Mouse (Mus musculus) heart, postnatal 0 days (tissue): Measurements from ENCODE around the gene 2310039H08Rik. TPM values are rescaled to one million over a fixed set of nuclear protein-coding genes. Genes with fewer than 3 reads are reported as not detected.

ENCODE experiments used
- ATAC-seq: fragments of 200-750 bp; cut with Nextera tagmentation; 2 replicates; pipeline ENCODE4 v1.8.0; 2017; ENCODE audit warnings: low read depth, moderate number of reproducible peaks, moderate library complexity; ENCODE audit not compliant: insufficient read depth
- DNase-seq: peaks from one replicate; pipeline ENCODE4 v3.0.0-alpha.2; 2016; ENCODE audit warnings: low spot score
- H3K27ac ChIP-seq: fragments of 300-500 bp; sonication (generic); 2 replicates; pipeline ENCODE4 v1.5.1; 2014; ENCODE audit warnings: low read depth, mild to moderate bottlenecking
- H3K27me3 ChIP-seq: fragments of 300-500 bp; sonication (generic); 2 replicates; pipeline ENCODE4 v1.6.1; 2014; ENCODE audit warnings: low read length, mixed read lengths; ENCODE audit not compliant: control insufficient read depth, insufficient read depth
- H3K36me3 ChIP-seq: fragments of 300-500 bp; sonication (generic); replicated peaks from 2 replicates; pipeline ENCODE4 v1.6.1; 2014; ENCODE audit warnings: low read length, mixed read lengths; ENCODE audit not compliant: control insufficient read depth, insufficient read depth
- H3K4me1 ChIP-seq: fragments of 300-500 bp; sonication (generic); 2 replicates; pipeline ENCODE4 v1.6.1; 2014; ENCODE audit warnings: antibody characterized with exemption; ENCODE audit not compliant: control insufficient read depth, insufficient read depth
- H3K4me2 ChIP-seq: fragments of 300-500 bp; sonication (generic); 2 replicates; pipeline ENCODE4 v1.6.1; 2014; ENCODE audit warnings: low read depth, mild to moderate bottlenecking, low read length, moderate library complexity
- H3K4me3 ChIP-seq: fragments of 300-500 bp; sonication (generic); 2 replicates; pipeline ENCODE4 v1.5.1; 2014; ENCODE audit warnings: low read depth, low read length
- H3K9ac ChIP-seq: fragments of 300-500 bp; sonication (generic); replicated peaks from 2 replicates; pipeline ENCODE4 v1.6.1; 2014; ENCODE audit warnings: low read depth, low read length, mixed read lengths
- H3K9me3 ChIP-seq: fragments of 300-500 bp; sonication (generic); replicated peaks from 2 replicates; pipeline ENCODE4 v1.6.1; 2016; ENCODE audit warnings: low read length; ENCODE audit not compliant: control insufficient read depth
- CTCF ChIP-seq: IDR thresholded peaks from 2 replicates; pipeline ENCODE4 v1.5.1; 2016; ENCODE audit warnings: antibody characterized with exemption, control low read depth, low read depth
- EP300 ChIP-seq: IDR thresholded peaks from 2 replicates; pipeline ENCODE4 v1.6.1; 2016; ENCODE audit warnings: antibody characterized with exemption, low read depth
- WGBS: fragments of 180-500 bp; shearing (Covaris S2); extraction: QIAGEN DNeasy Blood & Tissue Kit; methylation state at CpG from one replicate; pipeline ENCODE4 v1.1.7; 2014; 5-methylcytosine and 5-hydroxymethylcytosine counted together
- polyA plus RNA-seq: library from polyadenylated mRNA; unstranded; fragments of >200 nt; fragmentation: Nextera tagmentation; extraction: Ambion mirVana; gene quantifications from 2 replicates; pipeline ENCODE4 v1.2.1, GENCODE M21; 2015
- total RNA-seq: library from RNA; depleted of rRNA; stranded (reverse); fragments of >200 nt; gene quantifications from 2 replicates; pipeline ENCODE4 v1.2.3, GENCODE M21; 2014; ENCODE audit warnings: low replicate concordance; rRNA removed

2310039H08Rik gene
- total and polyA plus RNA-seq, 2 experiments from 2014 or later = 74.9 to 75.6 TPM

DNA sequence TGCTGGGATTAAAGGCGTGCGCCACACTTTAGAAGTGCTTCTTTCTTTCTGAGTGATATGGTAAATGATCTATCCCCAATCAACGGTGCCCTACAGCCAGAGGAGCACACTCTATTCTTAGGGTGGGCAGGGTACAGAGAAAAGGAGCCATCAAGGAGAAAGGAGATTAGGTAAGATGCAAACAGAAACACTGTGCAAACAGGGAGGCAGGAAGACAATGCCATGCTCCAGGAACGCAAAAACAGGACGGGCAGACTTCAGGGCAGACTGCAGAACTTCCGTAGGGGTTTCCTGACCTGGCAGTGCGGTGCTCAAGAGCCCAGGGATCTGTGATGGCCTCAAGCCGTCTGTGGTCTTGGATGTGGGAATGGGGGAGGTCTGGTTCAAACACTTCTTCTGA lies 41.2 kb downstream of the 2310039H08Rik start:
- Histone ChIP-seq H3K4me2 (no peak overlapping the region), H3K27ac (no peak overlapping the region), H3K9ac (no peak overlapping the region), H3K4me1 (peaks cover 5% of the 10 kb centered on the region; the same call in 1 of the 2 replicates), H3K4me3 (no peak overlapping the region), H3K36me3 (peaks cover 54% of the 10 kb centered on the region), H3K27me3 (no peaks in the 10 kb centered on the region), H3K9me3 (no peaks in the 10 kb centered on the region)
- no peak for TF ChIP-seq CTCF
- TF ChIP-seq EP300 = no peak
- WGBS = 75% methylated on average over 8 of the region's 8 CpGs
- DNase-seq = no peak
- ATAC-seq = no peak

DNA sequence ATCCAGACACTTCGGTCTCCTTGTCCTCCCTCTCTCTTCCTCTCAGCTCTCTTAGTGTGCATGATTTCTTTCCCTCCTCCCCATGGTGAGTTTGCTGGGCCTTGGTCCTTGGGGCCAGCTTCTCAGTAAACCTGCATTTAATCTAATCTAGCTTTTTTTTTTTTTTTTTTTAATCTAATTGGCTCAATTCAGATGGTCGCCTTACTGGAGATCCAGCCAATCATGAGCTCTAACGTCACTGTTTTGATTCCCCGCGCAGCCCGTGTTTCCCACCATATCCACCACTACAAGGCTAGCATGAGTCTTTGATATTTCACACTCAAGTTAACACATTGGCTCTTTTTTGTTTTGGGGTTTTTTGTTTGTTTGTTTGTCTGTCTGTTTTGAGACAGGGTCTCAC lies 42.1 kb downstream of the 2310039H08Rik start:
- no peak for ATAC-seq
- H3K4me2 ChIP-seq = no peak overlapping the region
- 92% methylated on average over 6 of the region's 6 CpGs for WGBS
- H3K27me3 ChIP-seq = no peaks in the 10 kb centered on the region
- no peak for DNase-seq
- H3K27ac ChIP-seq = no peak overlapping the region
- peaks cover 54% of the 10 kb centered on the region for H3K36me3 ChIP-seq
- H3K4me1 ChIP-seq = peaks cover 4% of the 10 kb centered on the region; the same call in 1 of the 2 replicates
- H3K9ac ChIP-seq = no peak overlapping the region
- no peaks in the 10 kb centered on the region for H3K9me3 ChIP-seq
- no peak overlapping the region for H3K4me3 ChIP-seq
- no peak for TF ChIP-seq CTCF

DNA sequence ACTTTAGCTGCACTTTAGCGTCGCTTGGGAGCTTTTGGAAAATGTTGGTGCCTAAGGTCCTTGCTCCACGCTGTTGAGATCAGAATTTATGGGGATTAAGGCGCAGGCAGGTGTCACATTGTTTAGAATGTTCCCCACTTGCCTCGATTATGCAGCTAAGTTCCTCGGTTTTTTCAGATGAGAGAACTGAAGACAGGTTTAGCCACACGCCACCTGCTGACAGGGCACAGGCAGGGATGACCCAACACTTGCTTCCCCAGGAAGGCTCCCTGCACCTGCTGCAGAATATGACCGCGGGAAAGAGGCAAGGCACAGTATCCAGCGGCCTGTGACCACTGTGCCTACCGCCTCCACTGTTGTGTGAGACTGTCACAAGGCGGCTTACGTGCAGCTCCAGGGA lies 43.9 kb downstream of the 2310039H08Rik start:
- peaks cover 53% of the 10 kb centered on the region for H3K36me3 ChIP-seq
- TF ChIP-seq EP300 (no peak), CTCF (no peak)
- no peaks in the 10 kb centered on the region for H3K27me3 ChIP-seq
- no peak overlapping the region for H3K27ac ChIP-seq
- no peak overlapping the region for H3K9ac ChIP-seq
- H3K4me1 ChIP-seq = no peaks in the 10 kb centered on the region
- H3K4me2 ChIP-seq = no peak overlapping the region
- ATAC-seq (no peak), DNase-seq (no peak)
- 80% methylated on average over 13 of the region's 13 CpGs for WGBS
- H3K4me3 ChIP-seq = no peak overlapping the region
- no peaks in the 10 kb centered on the region for H3K9me3 ChIP-seq

DNA sequence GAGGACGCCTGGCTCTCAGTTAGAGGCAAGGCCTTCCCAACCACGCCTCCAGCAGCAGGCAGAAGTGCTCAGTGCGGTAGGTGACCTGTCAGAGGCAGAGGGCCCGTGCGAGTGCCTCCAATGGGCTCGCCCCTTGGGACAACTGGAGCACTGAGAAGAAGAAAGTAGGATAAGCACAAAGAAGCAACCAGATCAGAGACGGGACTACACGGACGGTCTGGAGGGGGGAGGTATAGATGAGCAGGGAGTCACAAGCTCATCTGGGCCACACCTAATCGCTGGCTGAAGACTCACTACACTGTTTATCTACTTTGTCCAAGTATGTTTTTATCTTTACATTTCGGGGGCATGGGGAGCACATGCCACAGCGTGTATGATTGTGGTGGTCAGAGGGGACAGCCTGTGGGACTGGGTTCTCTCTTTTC lies 45.3 kb downstream of the 2310039H08Rik start:
- Histone ChIP-seq H3K36me3 (peaks cover 49% of the 10 kb centered on the region), H3K9ac (no peak overlapping the region), H3K4me1 (no peaks in the 10 kb centered on the region), H3K9me3 (no peaks in the 10 kb centered on the region), H3K27ac (no peak overlapping the region), H3K27me3 (no peaks in the 10 kb centered on the region), H3K4me2 (no peak overlapping the region), H3K4me3 (no peak overlapping the region)
- no peak for TF ChIP-seq EP300
- no peak for TF ChIP-seq CTCF
- ATAC-seq (no peak), DNase-seq (no peak)
- WGBS = 90% methylated on average over 12 of the region's 12 CpGs

DNA sequence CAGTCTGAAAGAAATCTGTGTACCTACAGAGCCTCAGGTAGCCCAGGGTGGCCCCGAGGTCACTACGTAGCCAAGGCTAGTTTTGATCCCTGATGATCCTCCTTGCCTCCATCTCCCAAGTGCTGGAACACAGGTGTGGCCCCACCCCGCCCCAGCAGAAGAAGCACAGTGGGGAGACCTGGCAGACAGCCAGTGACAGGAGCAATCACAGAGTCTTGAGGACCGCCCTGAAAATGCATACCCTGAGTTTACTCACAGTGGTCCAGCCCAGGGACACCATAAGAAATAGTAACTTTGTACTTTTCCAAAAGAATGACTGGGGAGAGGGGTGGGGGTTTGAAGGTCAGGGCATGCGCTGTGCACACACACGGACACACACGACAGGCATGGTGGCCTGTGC lies 48.2 kb downstream of the 2310039H08Rik start:
- no peak overlapping the region for H3K4me2 ChIP-seq
- H3K9me3 ChIP-seq = no peaks in the 10 kb centered on the region
- no peak overlapping the region for H3K27ac ChIP-seq
- H3K4me3 ChIP-seq = no peak overlapping the region
- H3K36me3 ChIP-seq = peaks cover 61% of the 10 kb centered on the region
- H3K9ac ChIP-seq = no peak overlapping the region
- ATAC-seq = no peak
- H3K27me3 ChIP-seq = no peaks in the 10 kb centered on the region
- TF ChIP-seq EP300 (no peak), CTCF (no peak)
- no peak for DNase-seq
- 90% methylated on average over 7 of the region's 7 CpGs for WGBS
- no peaks in the 10 kb centered on the region for H3K4me1 ChIP-seq

Other genes with a start within 250 kb of the 2310039H08Rik start
- 12.7 and 20.3 TPM in 2 replicates for gene Cul9, start 226.2 kb upstream of the 2310039H08Rik start, total RNA-seq
- 4.9 and 6.1 TPM in 2 replicates for gene Cul9, start 226.2 kb upstream of the 2310039H08Rik start, polyA plus RNA-seq
- gene Srf, start 216.5 kb upstream of the 2310039H08Rik start, total RNA-seq = 192 and 271 TPM in 2 replicates
- gene Srf, start 216.5 kb upstream of the 2310039H08Rik start, polyA plus RNA-seq = 6.4 and 8.8 TPM in 2 replicates
- 57.9 and 70.4 TPM in 2 replicates for gene Ptk7, start 143.1 kb upstream of the 2310039H08Rik start, total RNA-seq
- 16.9 and 17.2 TPM in 2 replicates for gene Ptk7, start 143.1 kb upstream of the 2310039H08Rik start, polyA plus RNA-seq
- 26.2 and 29.0 TPM in 2 replicates for gene Klc4, start 126.6 kb upstream of the 2310039H08Rik start, total RNA-seq
- gene Klc4, start 126.6 kb upstream of the 2310039H08Rik start, polyA plus RNA-seq = 25.1 and 28.8 TPM in 2 replicates
- gene Mrpl2, start 126.4 kb upstream of the 2310039H08Rik start, total RNA-seq = 96.7 and 116 TPM in 2 replicates
- gene Mrpl2, start 126.4 kb upstream of the 2310039H08Rik start, polyA plus RNA-seq = 152 and 158 TPM in 2 replicates
- 92.7 and 95.5 TPM in 2 replicates for gene Cul7, start 122.3 kb upstream of the 2310039H08Rik start, total RNA-seq
- 18.6 and 20.6 TPM in 2 replicates for gene Cul7, start 122.3 kb upstream of the 2310039H08Rik start, polyA plus RNA-seq
- 15.5 and 18.8 TPM in 2 replicates for gene Rrp36, start 98.3 kb upstream of the 2310039H08Rik start, total RNA-seq
- 26.6 and 29.7 TPM in 2 replicates for gene Rrp36, start 98.3 kb upstream of the 2310039H08Rik start, polyA plus RNA-seq
- gene Mea1, start 93.8 kb upstream of the 2310039H08Rik start, total RNA-seq = 40.2 and 44.0 TPM in 2 replicates
- 101 and 114 TPM in 2 replicates for gene Mea1, start 93.8 kb upstream of the 2310039H08Rik start, polyA plus RNA-seq
- gene Klhdc3, start 91.7 kb upstream of the 2310039H08Rik start, total RNA-seq = 117 and 133 TPM in 2 replicates
- gene Klhdc3, start 91.7 kb upstream of the 2310039H08Rik start, polyA plus RNA-seq = 175 and 178 TPM in 2 replicates
- 46.3 and 46.6 TPM in 2 replicates for gene Ppp2r5d, start 67.5 kb upstream of the 2310039H08Rik start, total RNA-seq
- gene Ppp2r5d, start 67.5 kb upstream of the 2310039H08Rik start, polyA plus RNA-seq = 25.2 and 27.1 TPM in 2 replicates
- 22.2 and 22.7 TPM in 2 replicates for gene Pex6, start 61.2 kb upstream of the 2310039H08Rik start, total RNA-seq
- gene Pex6, start 61.2 kb upstream of the 2310039H08Rik start, polyA plus RNA-seq = 6.5 and 8.8 TPM in 2 replicates
- gene Gnmt, start 43.5 kb upstream of the 2310039H08Rik start, total RNA-seq = 1.1 and 2.7 TPM in 2 replicates
- gene Gnmt, start 43.5 kb upstream of the 2310039H08Rik start, polyA plus RNA-seq = 2.4 and 2.8 TPM in 2 replicates
- 37.9 and 44.5 TPM in 2 replicates for gene Cnpy3, start 20.4 kb upstream of the 2310039H08Rik start, total RNA-seq
- 27.7 and 29.0 TPM in 2 replicates for gene Cnpy3, start 20.4 kb upstream of the 2310039H08Rik start, polyA plus RNA-seq
- gene Ptcra, start 8.9 kb upstream of the 2310039H08Rik start, total RNA-seq = 0.27 TPM in 1 of 2 replicates, not detected in the other
- gene Ptcra, start 8.9 kb upstream of the 2310039H08Rik start, polyA plus RNA-seq = not detected in 2 replicates
- 34.6 and 44.3 TPM in 2 replicates for gene Rpl7l1, start 10.0 kb downstream of the 2310039H08Rik start, total RNA-seq
- gene Rpl7l1, start 10.0 kb downstream of the 2310039H08Rik start, polyA plus RNA-seq = 72.9 and 77.7 TPM in 2 replicates
- gene Bicral, start 85.8 kb downstream of the 2310039H08Rik start, total RNA-seq = 3.6 and 17.2 TPM in 2 replicates
- 1.8 and 2.3 TPM in 2 replicates for gene Bicral, start 85.8 kb downstream of the 2310039H08Rik start, polyA plus RNA-seq
- 37.8 and 44.8 TPM in 2 replicates for gene Tbcc, start 118.0 kb downstream of the 2310039H08Rik start, total RNA-seq
- 43.6 and 43.7 TPM in 2 replicates for gene Tbcc, start 118.0 kb downstream of the 2310039H08Rik start, polyA plus RNA-seq
- not detected in 2 replicates for gene Prph2, start 137.8 kb downstream of the 2310039H08Rik start, total RNA-seq
- not detected in 2 replicates for gene Prph2, start 137.8 kb downstream of the 2310039H08Rik start, polyA plus RNA-seq
- 33.4 and 37.4 TPM in 2 replicates for gene Ubr2, start 237.9 kb downstream of the 2310039H08Rik start, total RNA-seq
- gene Ubr2, start 237.9 kb downstream of the 2310039H08Rik start, polyA plus RNA-seq = 10.8 and 11.2 TPM in 2 replicates